Mouse (Mus musculus) NIH3T3 (cell line): ENCODE data around the gene Wdr5.

ENCODE experiments used
- DNase-seq: peaks from one replicate; pipeline ENCODE4 v3.0.0-alpha.2; 2012; ENCODE audit warnings: low read depth

Wdr5 gene

DNA sequence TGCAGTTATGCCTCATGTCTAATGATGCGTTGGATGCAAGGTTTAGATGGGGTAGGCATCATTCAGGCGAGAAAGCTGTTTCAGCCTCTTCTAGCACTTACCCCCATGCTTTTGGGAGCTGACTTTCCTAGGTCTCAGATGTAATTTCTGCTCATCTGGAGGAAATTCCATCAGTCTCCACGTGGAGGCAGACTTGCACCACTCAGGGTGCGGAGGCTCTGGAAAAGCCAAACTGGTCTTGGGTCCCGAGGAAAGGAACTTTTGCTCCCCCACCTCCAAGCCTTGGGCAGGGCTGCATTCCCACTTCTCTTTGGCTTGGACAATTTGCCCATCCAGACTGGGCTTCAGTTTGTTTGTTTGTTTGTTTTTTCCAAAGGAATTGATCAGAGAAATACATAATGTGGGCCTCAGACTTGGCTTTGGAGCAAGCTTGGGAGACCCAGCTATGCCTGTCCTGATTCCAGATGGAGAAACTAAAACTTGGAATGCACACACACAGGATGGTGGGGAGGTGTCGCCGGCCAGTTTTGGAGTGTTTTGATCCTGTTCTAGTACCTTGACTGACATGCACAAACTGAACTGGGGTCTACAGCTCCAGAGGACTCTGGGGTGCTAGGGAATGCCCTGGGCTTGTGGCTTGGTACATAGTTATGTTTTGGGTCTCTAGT lies 37.8 kb downstream of the Wdr5 start:
- peak; percentile 89 for DNase-seq

DNA sequence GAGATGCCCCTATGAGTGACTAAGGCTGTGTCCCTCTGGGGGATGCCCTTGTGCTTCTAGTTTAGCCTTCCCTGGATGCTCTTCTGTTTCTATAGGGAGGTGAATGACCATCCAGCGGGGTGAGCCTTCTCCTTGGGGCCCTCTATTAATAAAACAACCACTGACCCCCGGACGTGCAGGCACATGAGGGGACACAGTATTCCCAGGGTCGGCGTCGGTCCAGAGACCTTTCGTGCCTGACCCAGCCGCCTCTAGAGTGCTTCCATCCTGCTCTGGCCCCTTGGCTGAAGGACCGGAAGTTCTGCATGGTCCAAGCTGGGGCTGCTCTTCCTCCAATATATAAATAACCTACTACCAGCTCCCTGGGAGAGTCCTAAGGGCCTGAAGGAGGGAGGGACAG lies 39.4 kb downstream of the Wdr5 start:
- DNase-seq = no peak

DNA sequence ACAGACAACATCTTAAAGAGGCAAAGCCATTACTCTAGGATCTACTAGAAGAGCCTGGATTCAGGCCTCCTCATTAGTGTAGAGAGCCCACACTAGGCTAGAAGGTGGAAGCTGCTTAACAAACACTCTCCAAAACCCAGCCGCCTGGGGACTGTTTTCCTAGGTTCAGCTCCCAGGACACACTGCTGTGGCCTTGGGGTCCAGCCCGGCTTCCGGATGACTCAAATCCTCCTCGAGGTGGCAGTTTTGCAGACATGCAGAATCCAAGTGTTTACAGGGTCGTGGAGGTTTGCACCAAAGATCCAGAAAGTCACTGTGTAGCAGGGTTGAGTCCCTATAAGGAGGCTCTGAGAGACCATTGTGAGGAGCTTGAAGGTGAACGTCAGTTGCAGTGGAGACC lies 42.0 kb downstream of the Wdr5 start:
- DNase-seq = no peak

DNA sequence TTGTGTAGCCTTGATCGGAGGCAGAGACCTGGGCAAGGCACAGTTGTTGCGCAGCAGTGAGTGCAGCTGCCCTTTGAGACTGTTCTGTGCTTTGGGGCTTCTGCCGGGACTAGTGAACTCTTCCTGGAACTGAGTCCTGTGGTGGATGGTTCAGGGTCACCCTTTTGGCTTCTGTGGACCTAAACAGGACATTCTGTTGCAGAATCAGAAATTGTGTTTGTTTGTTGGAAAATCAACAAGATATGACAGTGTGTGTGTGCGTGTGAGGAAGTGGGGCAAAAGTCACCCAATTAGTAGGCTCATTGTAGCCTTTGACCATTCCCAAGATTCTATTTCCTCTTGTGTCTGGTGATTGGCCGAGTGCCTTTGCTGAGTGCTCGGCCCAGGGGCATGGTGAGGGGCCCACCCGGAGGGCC lies 45.8 kb downstream of the Wdr5 start:
- no peak for DNase-seq

DNA sequence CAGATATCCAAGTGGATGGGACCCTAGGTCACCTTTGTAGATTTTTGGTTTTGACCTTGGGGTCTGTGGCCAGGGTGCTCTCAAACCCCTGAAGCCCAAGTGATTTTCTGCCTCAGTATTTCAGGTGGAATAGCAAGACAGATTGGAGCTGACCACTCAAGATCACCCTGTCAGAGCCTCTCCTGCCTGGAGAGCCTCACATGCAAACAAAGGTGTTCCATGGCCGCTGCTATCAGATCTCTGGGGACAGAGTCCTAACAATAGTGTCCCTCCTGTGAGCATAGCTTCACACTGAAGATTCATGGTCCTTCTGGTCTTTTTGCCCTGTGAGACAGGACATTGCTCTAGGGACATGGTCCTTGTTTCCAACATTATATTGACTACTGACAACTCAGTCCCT lies 46.2 kb downstream of the Wdr5 start:
- DNase-seq = no peak

DNA sequence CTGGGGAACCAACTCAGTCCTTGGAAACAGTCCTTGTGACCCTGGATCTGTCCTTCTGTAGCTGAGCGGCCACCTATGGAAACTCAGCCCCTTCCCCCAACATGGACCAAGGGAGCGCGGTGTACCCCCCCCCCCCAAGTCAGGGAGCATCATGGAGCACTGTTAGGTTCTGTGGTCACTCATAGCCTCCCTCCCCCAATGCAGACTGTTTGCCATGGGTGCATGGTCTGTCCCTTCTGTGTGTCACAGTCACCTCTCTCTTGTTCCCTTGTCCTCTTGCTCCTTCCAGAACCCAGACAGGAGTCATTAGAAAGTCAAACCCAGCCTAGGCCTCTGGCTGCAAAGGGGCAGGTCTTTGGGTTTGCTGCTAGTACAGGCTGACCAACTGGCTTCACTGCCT lies 46.9 kb downstream of the Wdr5 start:
- DNase-seq = no peak

DNA sequence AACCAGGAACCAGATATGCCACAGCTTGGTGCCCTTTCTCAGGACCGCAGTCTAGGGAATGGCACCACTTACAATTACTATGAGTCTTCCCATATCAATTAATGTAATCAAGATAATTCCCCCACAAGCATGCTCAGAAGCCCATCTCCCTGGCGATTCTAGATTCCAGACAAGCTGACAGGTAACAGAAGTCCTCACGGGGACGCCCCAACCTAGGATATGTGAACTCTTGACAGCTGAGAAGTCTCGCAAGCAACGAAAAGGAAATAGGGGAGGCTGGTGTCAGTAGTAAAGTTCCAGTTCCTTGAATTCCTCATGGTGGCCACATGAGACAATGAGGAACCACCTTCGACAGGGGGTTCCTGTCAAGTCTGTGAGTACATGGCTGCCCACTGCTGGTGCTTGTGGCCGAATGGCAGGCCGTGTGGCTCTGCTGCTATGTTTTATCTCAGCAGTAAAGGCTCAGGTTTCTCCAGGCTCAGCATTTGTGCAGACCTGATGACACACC lies 48.7 kb downstream of the Wdr5 start:
- DNase-seq = no peak

- no peak for DNase-seq
Measured at GRCm38 (mm10) chr2:27564694-27565093, 49.7 kb downstream of the Wdr5 start.

DNA sequence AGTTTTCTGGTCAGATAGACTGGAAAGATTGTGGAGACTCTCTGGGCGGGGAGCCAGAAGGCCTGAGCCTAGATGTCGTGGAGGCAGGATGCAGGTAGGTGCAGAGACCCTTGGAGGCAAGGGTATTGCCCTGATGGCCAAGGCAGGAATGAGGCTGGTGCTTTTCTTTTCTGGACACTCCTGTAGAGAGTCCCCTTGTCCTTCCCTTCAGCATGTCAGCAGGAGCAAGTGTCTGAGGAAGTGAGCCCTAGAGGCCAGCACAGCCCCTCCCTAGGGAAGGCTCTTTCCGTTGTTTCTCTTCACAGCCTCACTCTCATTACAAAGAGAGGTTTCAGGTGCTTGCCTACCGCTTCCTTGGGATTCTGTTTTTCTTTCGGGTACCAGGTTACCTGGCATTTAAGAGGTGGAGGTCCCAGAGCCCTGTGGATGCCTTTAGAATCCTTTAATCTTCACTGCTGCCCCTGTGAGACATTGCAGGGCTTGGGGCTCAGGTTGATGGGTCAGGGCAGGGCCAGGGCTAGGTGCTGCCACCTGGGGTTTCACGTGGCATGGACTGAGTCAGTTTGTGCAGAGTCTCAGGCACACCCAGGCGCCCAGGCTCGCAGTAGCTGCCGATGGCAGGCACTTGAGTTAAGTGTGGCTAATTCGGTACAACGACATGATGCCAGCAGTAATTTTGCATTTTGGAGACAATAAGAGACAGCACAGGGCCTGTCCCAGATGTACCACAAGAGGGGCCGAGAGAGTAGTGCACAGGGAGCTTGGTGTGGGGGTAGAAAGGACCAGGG lies 50.6 kb downstream of the Wdr5 start:
- DNase-seq = no peak

DNA sequence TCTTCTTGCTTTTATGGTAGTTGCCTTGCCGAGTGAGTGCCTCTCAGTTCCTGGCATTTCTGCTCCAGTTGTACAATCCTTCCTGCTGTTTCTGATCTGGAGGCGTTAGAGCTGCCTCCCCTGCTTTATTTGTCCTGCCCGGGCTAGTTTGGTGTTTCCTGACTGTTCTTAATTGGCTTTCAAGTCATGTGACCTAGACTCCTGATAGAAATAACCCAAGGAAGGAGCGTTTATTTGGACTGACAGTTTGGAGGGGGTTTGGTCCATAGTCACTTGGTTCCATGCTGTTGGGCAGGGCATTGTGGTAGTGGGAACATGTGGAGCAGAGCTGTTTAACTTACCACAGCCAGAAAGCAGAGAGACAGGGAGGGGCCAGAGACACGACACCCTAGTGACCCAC lies 55.9 kb downstream of the Wdr5 start:
- DNase-seq = no peak

DNA sequence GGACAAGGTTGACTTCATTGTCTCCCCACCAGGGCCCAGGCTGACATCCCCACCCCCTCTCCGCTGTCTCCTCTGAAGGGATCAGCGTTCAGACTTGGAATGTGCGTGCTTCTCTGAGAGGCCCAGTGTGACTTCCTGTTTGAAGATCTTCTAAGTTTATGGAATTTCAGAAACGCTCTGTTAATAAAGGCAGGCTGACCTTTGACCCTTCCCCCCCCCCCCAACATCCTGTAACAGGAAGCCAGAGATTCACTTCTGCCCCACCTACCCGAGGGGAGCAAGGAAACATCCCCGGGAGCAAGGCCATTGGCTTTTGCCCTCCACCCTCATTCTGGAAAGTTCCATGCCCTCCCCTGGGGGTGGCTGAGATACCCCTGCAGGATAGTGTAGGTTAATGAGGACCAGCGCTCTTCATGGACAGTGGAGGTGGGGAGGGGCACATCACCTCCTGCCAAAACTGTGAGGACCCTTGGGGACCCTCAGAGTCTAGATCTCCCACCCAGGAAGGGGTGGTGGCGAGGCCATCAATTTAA lies 57.4 kb downstream of the Wdr5 start:
- no peak for DNase-seq

DNA sequence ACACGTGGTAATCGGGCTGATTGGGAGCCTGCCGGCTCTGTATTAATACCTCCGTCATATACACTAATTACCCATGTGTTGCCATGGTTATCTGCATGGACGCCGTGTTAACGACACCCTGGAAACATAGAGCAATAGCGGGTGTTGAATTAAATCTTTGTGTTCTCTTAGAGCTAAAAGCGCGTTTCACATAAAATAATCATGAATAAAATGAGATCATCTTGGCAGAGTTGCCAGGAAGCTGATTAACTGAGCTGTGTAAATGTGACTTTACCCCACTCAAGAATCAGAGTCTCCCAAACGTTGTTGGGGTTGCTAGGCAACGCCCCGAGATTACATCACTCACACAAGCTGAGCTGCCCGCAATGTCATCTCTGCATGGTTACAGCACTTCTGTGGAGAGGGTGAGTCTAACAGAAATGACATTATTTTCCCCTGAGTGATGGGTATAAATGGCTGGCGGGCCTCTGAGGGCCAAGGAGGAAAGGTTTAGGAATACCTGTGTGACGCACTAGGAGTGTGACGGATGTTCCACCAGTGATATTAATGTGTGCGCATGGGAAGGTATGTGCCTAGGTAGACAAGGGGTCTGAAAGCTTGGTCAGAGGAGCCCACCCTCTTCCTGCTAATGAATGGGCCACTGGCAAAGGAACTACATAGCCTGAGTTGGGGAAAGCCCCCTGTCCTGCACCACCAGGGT lies 58.1 kb downstream of the Wdr5 start:
- peak; percentile 67 for DNase-seq

GRCm38 (mm10) chr2:27573628-27573966 lies 58.6 kb downstream of the Wdr5 start:
- no peak for DNase-seq

DNA sequence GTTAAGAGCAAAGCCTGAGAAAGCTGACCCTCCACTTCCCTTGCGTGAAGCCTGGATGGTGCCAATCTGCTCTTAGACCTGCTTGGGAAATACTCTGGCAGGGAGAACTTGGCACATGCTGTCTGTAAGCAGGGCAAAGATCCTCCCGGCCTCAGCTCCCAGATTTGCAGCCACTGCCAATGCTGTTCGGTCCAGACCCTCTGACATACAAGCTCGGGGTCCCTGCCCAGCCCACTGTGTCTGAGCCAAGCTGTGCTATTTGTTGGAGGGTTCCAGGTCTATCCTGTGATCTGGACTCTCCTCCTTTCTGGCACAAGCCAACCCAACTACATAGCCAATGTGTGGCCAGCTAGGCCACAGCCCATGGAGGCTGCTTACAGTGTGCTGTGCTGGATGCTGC lies 61.5 kb downstream of the Wdr5 start:
- no peak for DNase-seq

GRCm38 (mm10) chr2:27578552-27578951 lies 63.6 kb downstream of the Wdr5 start:
- no peak for DNase-seq

GRCm38 (mm10) chr2:27582112-27582511 lies 67.2 kb downstream of the Wdr5 start:
- DNase-seq = no peak

DNA sequence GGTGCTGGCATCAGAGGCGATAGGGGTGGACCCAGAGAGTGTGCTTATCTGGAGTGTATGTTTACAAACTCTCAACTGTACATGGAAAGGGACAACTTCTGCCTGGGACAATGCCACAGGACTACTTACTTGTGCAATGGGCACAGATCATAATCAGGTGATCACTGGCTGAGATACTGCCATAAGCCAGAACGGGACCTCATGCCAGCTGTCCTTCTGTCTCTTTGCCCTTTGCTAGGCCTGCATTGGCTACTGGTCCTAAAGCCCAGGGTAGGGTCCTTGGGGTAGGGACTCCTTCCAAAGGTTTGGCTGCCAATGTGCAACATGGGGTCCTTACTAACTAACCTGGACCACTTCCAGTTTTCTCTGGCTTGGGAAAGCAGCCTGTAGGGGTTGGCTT lies 68.1 kb downstream of the Wdr5 start:
- no peak for DNase-seq

GRCm38 (mm10) chr2:27584546-27584945 lies 69.6 kb downstream of the Wdr5 start:
- no peak for DNase-seq
